Mouse (Mus musculus): ENCODE results near the gene Tex44. TPM values are rescaled to one million over a fixed set of nuclear protein-coding genes. Genes with fewer than 3 reads are reported as not detected.

Gene Tex44
- polyA plus RNA-seq, 2 experiments: not detected

DNA sequence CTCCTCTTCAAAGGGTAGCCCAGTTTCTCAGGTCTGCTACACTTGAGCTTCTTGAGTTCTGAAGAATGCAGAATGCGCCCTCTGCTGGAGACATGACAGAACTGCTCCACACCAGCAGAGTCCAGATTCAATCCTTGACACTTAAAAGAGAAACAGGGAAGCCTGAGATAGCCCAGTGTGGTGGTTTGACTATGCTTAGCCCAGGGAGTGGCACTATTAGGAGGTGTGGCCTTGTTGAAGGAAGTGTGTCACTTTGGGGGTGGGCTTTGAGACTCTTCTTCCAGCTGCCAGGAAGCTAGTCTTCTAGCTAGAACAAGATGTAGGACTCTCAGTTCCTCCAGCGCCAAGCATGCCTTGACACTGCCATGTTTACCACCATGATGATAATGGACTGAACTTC is 3.9 kb downstream of the Tex44 start:
- no peak overlapping the region for H3K4me2 ChIP-seq (replicated peaks; ENCODE audit: low read depth, low read length, severe bottlenecking)
- no peak overlapping the region for H3K4me3 ChIP-seq (replicated peaks; ENCODE audit: low read length)
- ATAC-seq (ENCODE audit: low FRiP score, low read depth) (no peak), DNase-seq (ENCODE audit: low spot score) (peak; percentile 81)
- no peak for TF ChIP-seq POLR2A (IDR thresholded peaks at IDR 0.05; ENCODE audit: borderline replicate concordance, extremely low read depth, insufficient read depth, insufficient read length)
- H3K27me3 ChIP-seq (ENCODE audit: control insufficient read depth, insufficient read depth, low read length): no peaks in the 10 kb centered on the region
- no peak overlapping the region for H3K9ac ChIP-seq (ENCODE audit: low read depth, low read length, severe bottlenecking)
- no peaks in the 10 kb centered on the region for H3K36me3 ChIP-seq (ENCODE audit: control insufficient read depth, insufficient read depth, low read length)
- H3K9me3 ChIP-seq (ENCODE audit: control insufficient read depth, low read length): no peaks in the 10 kb centered on the region
- H3K27ac ChIP-seq (replicated peaks; ENCODE audit: low read depth, low read length): no peak overlapping the region
- 47% methylated on average over 2 of the region's 2 CpGs for WGBS
- H3K4me1 ChIP-seq (ENCODE audit: control insufficient read depth, insufficient read depth, low read length): peaks cover 14% of the 10 kb centered on the region

DNA sequence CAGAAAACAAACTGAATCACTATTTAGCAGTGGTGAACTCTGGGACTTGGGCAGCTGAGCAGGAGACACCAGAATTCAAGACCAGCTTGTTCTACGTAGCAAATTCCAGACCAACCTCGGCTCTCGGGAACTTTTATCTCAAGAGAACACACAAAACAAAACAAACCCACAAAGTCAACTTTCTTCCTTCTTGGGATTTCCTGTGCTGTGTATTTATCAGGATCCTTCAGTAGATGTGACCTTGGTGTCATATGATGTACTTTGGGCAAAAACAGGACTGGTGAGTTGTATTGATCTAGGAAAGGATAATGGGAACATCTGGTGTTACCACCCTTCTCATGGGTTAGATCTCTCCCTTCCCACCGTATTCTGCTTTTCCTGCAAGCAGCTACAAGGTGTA is 6.6 kb downstream of the Tex44 start:
- no peaks in the 10 kb centered on the region for H3K27me3 ChIP-seq (ENCODE audit: control insufficient read depth, insufficient read depth, low read length)
- H3K27ac ChIP-seq (replicated peaks; ENCODE audit: low read depth, low read length): no peak overlapping the region
- no peak overlapping the region for H3K4me3 ChIP-seq (replicated peaks; ENCODE audit: low read length)
- 81% methylated on average over 4 of the region's 4 CpGs for WGBS
- TF ChIP-seq POLR2A (IDR thresholded peaks at IDR 0.05; ENCODE audit: borderline replicate concordance, extremely low read depth, insufficient read depth, insufficient read length): no peak
- H3K36me3 ChIP-seq (ENCODE audit: control insufficient read depth, insufficient read depth, low read length): no peaks in the 10 kb centered on the region
- DNase-seq (ENCODE audit: low spot score) (no peak), ATAC-seq (ENCODE audit: low FRiP score, low read depth) (no peak)
- peaks cover 23% of the 10 kb centered on the region for H3K4me1 ChIP-seq (ENCODE audit: control insufficient read depth, insufficient read depth, low read length)
- H3K9ac ChIP-seq (ENCODE audit: low read depth, low read length, severe bottlenecking): no peak overlapping the region
- no peaks in the 10 kb centered on the region for H3K9me3 ChIP-seq (ENCODE audit: control insufficient read depth, low read length)
- no peak overlapping the region for H3K4me2 ChIP-seq (replicated peaks; ENCODE audit: low read depth, low read length, severe bottlenecking)

DNA sequence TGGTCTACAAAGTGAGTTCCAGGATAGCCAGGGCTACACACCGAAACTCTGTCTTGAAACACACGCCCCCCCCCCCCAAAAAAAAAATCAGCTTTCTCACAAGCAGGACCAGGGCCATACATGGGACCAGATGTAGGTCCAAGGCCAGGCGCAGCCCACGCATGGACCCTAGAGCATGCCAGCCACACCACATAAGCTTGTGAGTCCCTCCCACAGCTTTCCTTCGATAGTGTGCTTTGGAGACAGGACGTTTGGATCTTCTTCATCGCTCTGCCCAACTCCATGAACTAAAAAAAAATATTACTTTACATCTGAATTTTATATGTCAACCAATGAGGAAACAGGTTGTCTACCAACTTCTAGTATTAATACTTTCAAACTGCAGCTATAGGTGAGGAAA is 7.2 kb downstream of the Tex44 start:
- no peaks in the 10 kb centered on the region for H3K36me3 ChIP-seq (ENCODE audit: control insufficient read depth, insufficient read depth, low read length)
- ATAC-seq (ENCODE audit: low FRiP score, low read depth) (no peak), DNase-seq (ENCODE audit: low spot score) (no peak)
- H3K4me1 ChIP-seq (ENCODE audit: control insufficient read depth, insufficient read depth, low read length): peaks cover 23% of the 10 kb centered on the region
- no peak overlapping the region for H3K4me3 ChIP-seq (replicated peaks; ENCODE audit: low read length)
- no peak for TF ChIP-seq POLR2A (IDR thresholded peaks at IDR 0.05; ENCODE audit: borderline replicate concordance, extremely low read depth, insufficient read depth, insufficient read length)
- no peaks in the 10 kb centered on the region for H3K27me3 ChIP-seq (ENCODE audit: control insufficient read depth, insufficient read depth, low read length)
- peak overlapping the region; percentile 89 for H3K4me2 ChIP-seq (replicated peaks; ENCODE audit: low read depth, low read length, severe bottlenecking)
- peak overlapping the region; percentile 97 for H3K27ac ChIP-seq (replicated peaks; ENCODE audit: low read depth, low read length)
- WGBS: 80% methylated on average over 7 of the region's 7 CpGs
- H3K9me3 ChIP-seq (ENCODE audit: control insufficient read depth, low read length): no peaks in the 10 kb centered on the region
- no peak overlapping the region for H3K9ac ChIP-seq (ENCODE audit: low read depth, low read length, severe bottlenecking)

DNA sequence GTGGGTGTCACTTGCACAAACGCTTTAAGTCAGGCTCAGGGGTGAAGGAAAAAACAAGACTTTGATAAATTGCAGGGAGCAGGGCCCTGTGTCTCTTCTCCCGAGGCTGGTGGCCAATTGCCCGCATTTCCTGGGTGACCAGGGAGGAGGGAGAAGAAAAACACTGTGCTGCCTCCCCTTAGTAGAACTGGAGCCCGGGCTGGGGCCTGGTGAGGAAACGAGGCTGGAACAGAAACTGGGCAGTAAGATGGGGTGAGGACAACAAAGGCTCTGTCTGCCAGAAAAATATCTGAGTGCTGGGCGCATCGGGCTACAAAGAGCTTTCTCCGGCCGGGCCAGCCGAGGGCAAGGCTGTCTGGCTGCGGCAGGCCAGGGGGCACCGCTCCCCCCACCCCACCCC is 7.9 kb downstream of the Tex44 start:
- Histone ChIP-seq H3K9ac (ENCODE audit: low read depth, low read length, severe bottlenecking) (peak overlapping the region; percentile 70), H3K9me3 (ENCODE audit: control insufficient read depth, low read length) (no peaks in the 10 kb centered on the region), H3K4me3 (replicated peaks; ENCODE audit: low read length) (peak overlapping the region; percentile 48), H3K27ac (replicated peaks; ENCODE audit: low read depth, low read length) (peak overlapping the region; percentile 97), H3K36me3 (ENCODE audit: control insufficient read depth, insufficient read depth, low read length) (no peaks in the 10 kb centered on the region), H3K4me1 (ENCODE audit: control insufficient read depth, insufficient read depth, low read length) (peaks cover 23% of the 10 kb centered on the region), H3K27me3 (ENCODE audit: control insufficient read depth, insufficient read depth, low read length) (no peaks in the 10 kb centered on the region), H3K4me2 (replicated peaks; ENCODE audit: low read depth, low read length, severe bottlenecking) (peak overlapping the region; percentile 89)
- no peak for DNase-seq (ENCODE audit: low spot score)
- no peak for TF ChIP-seq POLR2A (IDR thresholded peaks at IDR 0.05; ENCODE audit: borderline replicate concordance, extremely low read depth, insufficient read depth, insufficient read length)
- ATAC-seq (ENCODE audit: low FRiP score, low read depth): peak; percentile 51
- under 1% methylated on average over 7 of the region's 12 CpGs for WGBS

DNA sequence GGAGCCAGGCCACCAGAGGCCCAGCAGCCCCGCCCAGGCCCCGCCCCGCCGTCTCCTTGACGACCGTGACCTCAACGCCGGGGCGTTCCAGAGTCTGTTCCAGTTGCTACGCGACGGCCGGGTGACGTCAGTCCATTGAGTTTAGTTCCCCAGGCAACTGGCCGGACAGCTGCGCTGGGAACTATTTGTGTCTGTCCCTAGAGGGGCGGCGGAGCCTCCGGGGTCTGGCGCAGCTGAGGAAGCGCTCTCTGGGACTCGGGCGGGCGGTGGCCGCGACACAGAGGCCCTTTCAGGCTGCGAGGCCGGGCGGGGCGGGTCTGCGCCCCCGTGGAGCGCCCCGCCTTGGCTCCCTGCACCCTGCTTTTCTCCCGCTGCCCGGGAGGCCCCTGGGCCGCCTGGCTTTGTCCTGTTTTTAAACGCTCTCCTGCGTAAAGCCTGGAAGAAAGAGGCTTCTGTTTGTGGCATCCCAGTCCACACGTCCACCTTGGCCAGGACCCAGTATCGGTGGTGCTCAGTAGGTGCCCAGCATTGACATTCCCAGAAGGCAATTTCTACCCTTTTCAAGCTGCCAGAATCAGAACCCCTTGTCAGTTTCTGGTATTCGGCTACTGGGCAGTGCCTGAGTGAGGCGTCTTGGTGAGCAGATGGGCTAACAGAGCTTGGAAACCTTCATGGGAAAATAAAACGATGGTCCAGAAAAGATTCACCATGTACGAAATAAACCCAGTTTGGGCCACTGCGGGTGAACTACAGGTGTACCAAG is 8.5 kb downstream of the Tex44 start:
- peaks cover 24% of the 10 kb centered on the region for H3K4me1 ChIP-seq (ENCODE audit: control insufficient read depth, insufficient read depth, low read length)
- H3K4me3 ChIP-seq (replicated peaks; ENCODE audit: low read length): peak overlapping the region; percentile 48
- ATAC-seq (ENCODE audit: low FRiP score, low read depth) (peak; percentile 92), DNase-seq (ENCODE audit: low spot score) (peak; percentile 98)
- H3K9ac ChIP-seq (ENCODE audit: low read depth, low read length, severe bottlenecking): peak overlapping the region; percentile 70
- peak overlapping the region; percentile 89 for H3K4me2 ChIP-seq (replicated peaks; ENCODE audit: low read depth, low read length, severe bottlenecking)
- H3K36me3 ChIP-seq (ENCODE audit: control insufficient read depth, insufficient read depth, low read length): no peaks in the 10 kb centered on the region
- peak overlapping the region; percentile 97 for H3K27ac ChIP-seq (replicated peaks; ENCODE audit: low read depth, low read length)
- 0 out of 2 replicates have a peak, but pooled peaks have one; percentile 31 for TF ChIP-seq POLR2A (IDR thresholded peaks at IDR 0.05; ENCODE audit: borderline replicate concordance, extremely low read depth, insufficient read depth, insufficient read length)
- 7% methylated on average over 32 of the region's 46 CpGs for WGBS
- no peaks in the 10 kb centered on the region for H3K27me3 ChIP-seq (ENCODE audit: control insufficient read depth, insufficient read depth, low read length)
- no peaks in the 10 kb centered on the region for H3K9me3 ChIP-seq (ENCODE audit: control insufficient read depth, low read length)
